Mouse (Mus musculus) liver, embryonic 11.5 days (tissue): ENCODE measurements around the gene Mecom. TPM values are rescaled to one million over a fixed set of nuclear protein-coding genes. Genes with fewer than 3 reads are reported as not detected.

ENCODE experiments used
- ATAC-seq: fragments of 200-750 bp; cut with Nextera tagmentation; replicated peaks from 2 replicates; pipeline ENCODE4 v1.8.0; 2017; ENCODE audit warnings: moderate number of reproducible peaks, mild to moderate bottlenecking, moderate TSS enrichment, moderate library complexity; ENCODE audit not compliant: low FRiP score
- DNase-seq: peaks from one replicate; pipeline ENCODE4 v3.0.0-alpha.2; 2017; ENCODE audit warnings: low spot score
- H3K27ac ChIP-seq: fragments of 300-500 bp; sonication (generic); 2 replicates; pipeline ENCODE4 v1.5.1; 2014; ENCODE audit warnings: mild to moderate bottlenecking, low read depth, low read length, control low read depth
- H3K27me3 ChIP-seq: fragments of 300-500 bp; sonication (generic); replicated peaks from 2 replicates; pipeline ENCODE4 v1.6.1; 2014; ENCODE audit warnings: low read length, mixed read lengths; ENCODE audit not compliant: control insufficient read depth, insufficient read depth
- H3K36me3 ChIP-seq: fragments of 300-500 bp; sonication (generic); 2 replicates; pipeline ENCODE4 v1.6.1; 2014; ENCODE audit warnings: mild to moderate bottlenecking, low read length, moderate library complexity, mixed read lengths; ENCODE audit not compliant: control insufficient read depth, insufficient read depth
- H3K4me1 ChIP-seq: fragments of 300-500 bp; sonication (generic); replicated peaks from 2 replicates; pipeline ENCODE4 v1.6.1; 2014; ENCODE audit warnings: low read length, mixed read lengths; ENCODE audit not compliant: control insufficient read depth, insufficient read depth
- H3K4me2 ChIP-seq: fragments of 300-500 bp; sonication (generic); 2 replicates; pipeline ENCODE4 v1.6.1; 2014; ENCODE audit warnings: mild to moderate bottlenecking, control low read depth, moderate library complexity
- H3K4me3 ChIP-seq: fragments of 300-500 bp; sonication (generic); 2 replicates; pipeline ENCODE4 v1.5.1; 2014; ENCODE audit warnings: low read depth, low read length, control low read depth
- H3K9ac ChIP-seq: fragments of 300-500 bp; sonication (generic); 2 replicates; pipeline ENCODE4 v1.6.1; 2014; ENCODE audit warnings: low read depth, low read length, control low read depth
- H3K9me3 ChIP-seq: fragments of 300-500 bp; sonication (generic); 2 replicates; pipeline ENCODE4 v1.6.1; 2016; ENCODE audit warnings: low read length, inconsistent platforms, mixed read lengths; ENCODE audit not compliant: control insufficient read depth
- WGBS: fragments of 180-500 bp; shearing (Covaris S2); extraction: QIAGEN DNeasy Blood & Tissue Kit; methylation state at CpG from one replicate; pipeline ENCODE4 v1.1.7; 2014; 5-methylcytosine and 5-hydroxymethylcytosine counted together
- polyA plus RNA-seq: library from polyadenylated mRNA; unstranded; fragments of >200 nt; fragmentation: Nextera tagmentation; extraction: Ambion mirVana; gene quantifications from 2 replicates; pipeline ENCODE4 v1.2.1, GENCODE M21; 2014

Mecom gene
- polyA plus RNA-seq, 1 experiment from 2014 or later: 6.9 TPM

DNA sequence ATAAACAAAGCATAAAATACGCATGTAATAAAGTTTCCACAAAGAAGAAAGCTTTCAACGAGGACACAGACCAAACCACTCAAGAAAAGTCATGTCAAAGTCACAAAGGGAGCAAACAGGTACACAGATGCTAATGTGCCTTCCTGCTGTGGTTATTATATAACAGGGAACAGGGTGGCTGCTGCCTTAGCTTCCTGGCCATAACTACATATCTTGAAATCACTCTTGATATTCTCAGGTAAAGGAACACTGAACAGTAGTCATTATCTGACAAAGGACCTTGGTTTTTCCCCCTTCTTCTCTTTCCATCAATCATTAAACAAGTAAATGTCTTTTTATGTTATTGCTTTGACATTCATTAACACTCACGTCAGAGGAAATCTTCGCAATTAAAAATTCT lies 384.4 kb downstream of the Mecom start:
- no peak overlapping the region for H3K4me3 ChIP-seq
- H3K4me1 ChIP-seq: no peaks in the 10 kb centered on the region
- DNase-seq: no peak
- no peak overlapping the region for H3K4me2 ChIP-seq
- ATAC-seq: no peak
- no peak overlapping the region for H3K27ac ChIP-seq
- no peak overlapping the region for H3K9ac ChIP-seq
- 79% methylated on average over 4 of the region's 4 CpGs for WGBS
- no peaks in the 10 kb centered on the region for H3K36me3 ChIP-seq
- H3K27me3 ChIP-seq: no peaks in the 10 kb centered on the region
- H3K9me3 ChIP-seq: no peaks in the 10 kb centered on the region

DNA sequence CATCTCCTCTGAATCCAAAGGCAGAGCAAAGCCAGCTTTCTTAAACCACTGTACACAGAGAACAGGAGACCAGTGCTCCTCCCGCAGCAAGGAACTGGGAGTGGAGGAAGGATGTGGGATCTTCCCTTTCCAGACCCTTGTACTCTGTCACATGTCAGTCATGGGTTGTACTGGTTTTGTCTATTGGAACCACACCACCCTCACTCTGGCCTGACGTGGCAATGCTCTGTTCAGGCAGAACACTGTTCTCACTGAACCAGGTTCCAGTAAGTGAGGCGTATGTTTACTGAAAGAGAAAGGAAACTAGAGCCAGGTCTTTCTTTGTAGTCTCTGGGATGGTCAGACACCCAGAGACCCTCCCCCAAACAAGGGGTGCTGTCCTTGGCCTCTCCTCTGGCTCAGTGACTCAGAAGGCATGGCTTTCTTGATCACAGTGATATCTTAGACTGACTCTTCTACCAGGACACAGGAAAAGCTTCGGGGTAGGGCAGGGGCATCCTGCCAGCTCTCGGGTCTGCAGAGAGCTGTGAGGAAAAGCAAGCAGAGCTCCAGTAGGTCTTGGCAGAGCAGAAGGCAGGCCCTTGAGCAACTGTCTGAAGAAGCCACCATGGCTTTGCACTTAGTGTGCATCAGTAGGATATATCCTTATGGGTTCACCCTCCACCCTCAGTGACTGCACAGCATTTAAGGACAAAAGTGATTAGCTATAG lies 386.7 kb downstream of the Mecom start:
- Histone ChIP-seq H3K4me1 (no peaks in the 10 kb centered on the region), H3K27ac (no peak overlapping the region), H3K4me3 (no peak overlapping the region), H3K4me2 (no peak overlapping the region), H3K27me3 (no peaks in the 10 kb centered on the region), H3K36me3 (no peaks in the 10 kb centered on the region), H3K9ac (no peak overlapping the region), H3K9me3 (no peaks in the 10 kb centered on the region)
- 53% methylated on average over 5 of the region's 5 CpGs for WGBS
- no peak for ATAC-seq
- no peak for DNase-seq

DNA sequence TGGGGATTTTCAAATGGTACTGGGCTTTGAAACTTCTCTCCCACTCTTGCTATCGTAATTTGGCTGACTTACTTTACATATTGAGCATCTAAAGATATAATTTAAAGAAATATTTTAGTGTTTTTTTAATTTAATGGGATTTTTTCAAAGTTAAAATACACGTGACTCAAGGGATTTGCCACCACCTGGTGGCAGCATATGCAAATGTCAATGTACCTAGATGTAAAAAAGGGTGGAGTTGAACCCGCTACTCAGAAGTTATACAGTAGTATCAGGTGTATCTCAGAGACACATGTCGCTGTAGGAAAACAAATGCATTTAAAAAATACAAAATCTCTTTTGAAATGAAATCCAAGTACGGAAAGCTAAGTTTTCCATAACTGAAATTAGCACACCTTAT lies 387.5 kb downstream of the Mecom start:
- Histone ChIP-seq H3K4me3 (no peak overlapping the region), H3K9ac (no peak overlapping the region), H3K9me3 (no peaks in the 10 kb centered on the region), H3K27ac (no peak overlapping the region), H3K4me1 (no peaks in the 10 kb centered on the region), H3K27me3 (no peaks in the 10 kb centered on the region), H3K4me2 (no peak overlapping the region), H3K36me3 (no peaks in the 10 kb centered on the region)
- no peak for DNase-seq
- 69% methylated on average over 5 of the region's 5 CpGs for WGBS
- no peak for ATAC-seq

DNA sequence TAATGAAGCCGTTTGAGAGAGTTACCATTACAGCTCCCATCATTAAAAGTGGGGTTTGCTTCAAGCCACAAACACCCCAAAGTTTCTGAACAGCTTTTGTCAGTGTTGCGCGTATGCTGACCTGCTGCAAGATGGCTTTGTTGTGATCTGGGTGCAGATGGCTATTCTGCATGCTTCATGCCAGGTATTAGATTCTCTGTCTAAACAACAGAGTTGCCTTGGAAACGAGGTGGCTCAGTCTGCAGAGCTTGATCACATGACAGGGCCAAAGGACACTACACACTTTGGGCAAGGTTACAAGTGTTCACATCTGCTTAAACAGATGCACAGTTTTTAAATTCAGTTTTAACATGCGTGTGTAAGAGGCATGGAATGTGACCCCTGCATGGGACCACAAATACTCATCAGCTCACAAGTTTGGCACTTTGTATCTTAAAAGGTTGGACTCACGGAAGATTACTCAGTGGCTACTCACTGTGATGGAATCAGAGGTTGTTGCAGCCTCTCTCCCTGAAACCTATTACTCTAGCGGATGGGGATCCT lies 390.6 kb downstream of the Mecom start:
- H3K36me3 ChIP-seq: no peaks in the 10 kb centered on the region
- 78% methylated on average over 7 of the region's 7 CpGs for WGBS
- no peaks in the 10 kb centered on the region for H3K9me3 ChIP-seq
- no peak for ATAC-seq
- H3K4me2 ChIP-seq: no peak overlapping the region
- no peaks in the 10 kb centered on the region for H3K27me3 ChIP-seq
- H3K4me3 ChIP-seq: no peak overlapping the region
- no peak for DNase-seq
- no peaks in the 10 kb centered on the region for H3K4me1 ChIP-seq
- no peak overlapping the region for H3K27ac ChIP-seq
- no peak overlapping the region for H3K9ac ChIP-seq

GRCm38 (mm10) chr3:30154390-30154789 lies 393.4 kb downstream of the Mecom start:
- Histone ChIP-seq H3K4me1 (no peaks in the 10 kb centered on the region), H3K4me2 (no peak overlapping the region), H3K36me3 (no peaks in the 10 kb centered on the region), H3K27ac (no peak overlapping the region), H3K27me3 (no peaks in the 10 kb centered on the region), H3K9me3 (no peaks in the 10 kb centered on the region), H3K4me3 (no peak overlapping the region), H3K9ac (no peak overlapping the region)
- no peak for ATAC-seq
- no peak for DNase-seq
- WGBS: 87% methylated on average over 7 of the region's 7 CpGs

DNA sequence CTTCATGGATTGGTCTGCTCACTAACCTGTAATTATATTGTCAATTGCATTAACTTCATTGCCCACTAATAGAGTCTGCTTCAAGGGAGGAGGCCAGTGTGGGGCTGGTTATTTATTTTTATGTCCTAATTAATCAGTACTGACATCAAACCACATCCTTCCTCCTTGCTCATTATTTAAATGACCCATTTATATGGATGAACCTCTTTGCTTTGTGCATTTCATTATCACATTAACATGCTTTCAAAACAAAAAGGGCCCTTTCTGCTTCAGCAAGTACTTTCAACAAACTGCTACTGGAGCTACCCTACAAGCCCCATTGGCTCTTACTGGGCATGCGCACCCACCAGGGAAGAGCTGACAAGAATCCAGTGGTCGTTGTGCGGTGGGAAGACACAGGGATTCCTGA lies 393.9 kb downstream of the Mecom start:
- ATAC-seq (no peak), DNase-seq (no peak)
- Histone ChIP-seq H3K4me2 (no peak overlapping the region), H3K27ac (no peak overlapping the region), H3K27me3 (no peaks in the 10 kb centered on the region), H3K4me3 (no peak overlapping the region), H3K36me3 (no peaks in the 10 kb centered on the region), H3K9ac (no peak overlapping the region), H3K9me3 (no peaks in the 10 kb centered on the region), H3K4me1 (no peaks in the 10 kb centered on the region)
- WGBS: 85% methylated on average over 3 of the region's 3 CpGs

DNA sequence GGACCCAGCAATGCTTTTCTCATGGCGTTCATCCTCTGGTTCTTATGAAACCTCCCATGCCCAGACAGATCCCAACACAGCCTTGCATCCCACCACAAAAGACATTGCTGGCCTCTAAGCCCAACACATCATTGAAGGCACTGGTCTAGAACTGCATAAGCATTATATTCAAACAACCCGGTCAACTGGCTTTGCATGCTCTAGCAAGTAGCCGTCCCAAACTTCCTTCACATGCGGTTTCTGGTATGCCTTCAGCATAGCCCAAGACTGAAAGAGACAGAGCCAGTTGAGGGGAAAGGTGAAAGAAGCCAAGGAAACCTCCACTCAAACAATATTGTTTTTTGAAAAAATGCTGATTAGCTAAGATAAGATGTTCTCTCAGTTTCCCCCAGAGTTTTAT lies 397.7 kb downstream of the Mecom start:
- Histone ChIP-seq H3K4me2 (no peak overlapping the region), H3K27me3 (no peaks in the 10 kb centered on the region), H3K4me1 (no peaks in the 10 kb centered on the region), H3K36me3 (no peaks in the 10 kb centered on the region), H3K9ac (no peak overlapping the region), H3K9me3 (no peaks in the 10 kb centered on the region), H3K4me3 (no peak overlapping the region), H3K27ac (no peak overlapping the region)
- ATAC-seq (no peak), DNase-seq (no peak)
- WGBS: 90% methylated on average over 4 of the region's 4 CpGs

GRCm38 (mm10) chr3:30148378-30149079 lies 399.3 kb downstream of the Mecom start:
- Histone ChIP-seq H3K27ac (no peak overlapping the region), H3K4me2 (no peak overlapping the region), H3K9me3 (no peaks in the 10 kb centered on the region), H3K27me3 (no peaks in the 10 kb centered on the region), H3K9ac (no peak overlapping the region), H3K36me3 (no peaks in the 10 kb centered on the region), H3K4me1 (no peaks in the 10 kb centered on the region), H3K4me3 (no peak overlapping the region)
- DNase-seq (no peak), ATAC-seq (no peak)
- WGBS: 75% methylated on average over 8 of the region's 8 CpGs

DNA sequence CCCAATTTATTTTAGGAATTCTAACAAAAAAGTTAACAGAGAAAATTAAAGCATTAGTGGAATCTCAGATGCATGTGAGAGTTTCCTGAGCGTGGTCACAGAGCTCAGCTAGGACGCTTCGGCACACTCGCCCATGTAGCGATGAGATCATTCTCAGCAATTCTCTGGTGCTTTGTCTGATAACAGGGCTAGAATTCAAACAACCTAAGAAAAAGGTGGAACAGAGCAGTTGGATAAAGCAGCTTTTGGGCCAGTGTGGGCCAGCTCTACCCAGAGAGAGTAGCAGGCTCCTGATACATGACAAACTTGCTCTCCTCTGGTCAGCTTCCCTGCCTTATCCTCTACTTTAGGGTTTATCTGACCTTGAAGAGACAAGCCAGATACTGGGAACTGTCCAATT lies 402.8 kb downstream of the Mecom start:
- ATAC-seq (no peak), DNase-seq (no peak)
- Histone ChIP-seq H3K4me3 (no peak overlapping the region), H3K9ac (no peak overlapping the region), H3K36me3 (no peaks in the 10 kb centered on the region), H3K27ac (no peak overlapping the region), H3K4me2 (no peak overlapping the region), H3K4me1 (no peaks in the 10 kb centered on the region), H3K9me3 (no peaks in the 10 kb centered on the region), H3K27me3 (no peaks in the 10 kb centered on the region)
- WGBS: 81% methylated on average over 5 of the region's 5 CpGs
